Mouse (Mus musculus) C2C12 (cell line): ENCODE data around the gene Rtp3.

Experiments
- CTCF ChIP-seq: IDR thresholded peaks from one replicate; pipeline ENCODE4 v1.5.1; 2011; ENCODE audit not compliant: control insufficient read depth, insufficient read depth, insufficient read length
- MAX ChIP-seq: IDR thresholded peaks from one replicate; pipeline ENCODE4 v1.6.1; 2011; ENCODE audit warnings: mild to moderate bottlenecking, control low read depth
- MYOG ChIP-seq: IDR thresholded peaks from one replicate; pipeline ENCODE4 v1.6.1; 2011; ENCODE audit not compliant: control insufficient read depth, insufficient read length; ENCODE audit errors: extremely low read depth

GRCm38 (mm10) chr9:111026791-111027190 is 36.4 kb upstream of the Rtp3 start:
- TF ChIP-seq CTCF (no peak), MYOG (no peak), MAX (no peak)
